In genomic region chr17:44788982-44789747, GRCm38 (mm10) we compare ENCODE assay signal across 11 mouse cellular contexts. TPM values are rescaled to one million over a fixed set of nuclear protein-coding genes. Genes with fewer than 3 reads are reported as not detected.
DNase-seq lines count a peak whose midpoint lies in the region; ATAC-seq lines count a peak whose summit lies in the region.
"Had no signal": no experiment of that assay in that cellular context is flagged by ENCODE, and none has a peak within 500 bp of the region (broad histone marks: within the 10 kb centered on the region; RNA-seq: fewer than 3 reads in every experiment).

No protein-coding gene starts in this region.

- H3K27me3 ChIP-seq in embryonic facial prominence, embryonic 15.5 days = no peaks in the 10 kb centered on the region
- H3K27me3 ChIP-seq: intestine, embryonic 15.5 days; midbrain, embryonic 15.5 days had no signal

- H3K4me1 ChIP-seq in embryonic facial prominence, embryonic 15.5 days = no peaks in the 10 kb centered on the region
- H3K4me1 ChIP-seq: intestine, embryonic 15.5 days; midbrain, embryonic 15.5 days had no signal

- no peak overlapping the region for H3K4me3 ChIP-seq in embryonic facial prominence, embryonic 15.5 days (replicated peaks)
- H3K4me3 ChIP-seq: intestine, embryonic 15.5 days; midbrain, embryonic 15.5 days had no signal

- no peak overlapping the region for H3K9ac ChIP-seq in embryonic facial prominence, embryonic 15.5 days
- H3K9ac ChIP-seq: intestine, embryonic 15.5 days; midbrain, embryonic 15.5 days had no signal

- H3K9me3 ChIP-seq in embryonic facial prominence, embryonic 15.5 days (replicated peaks) = no peaks in the 10 kb centered on the region
- H3K9me3 ChIP-seq: intestine, embryonic 15.5 days; midbrain, embryonic 15.5 days had no signal

- H3K4me2 ChIP-seq in embryonic facial prominence, embryonic 15.5 days (replicated peaks) = no peak overlapping the region
- H3K4me2 ChIP-seq: intestine, embryonic 15.5 days; midbrain, embryonic 15.5 days had no signal

- H3K27ac ChIP-seq in embryonic facial prominence, embryonic 15.5 days (replicated peaks) = 0 out of 2 replicates have a peak overlapping the region, but pooled peaks have one; percentile 3
- H3K27ac ChIP-seq: intestine, embryonic 15.5 days; midbrain, embryonic 15.5 days had no signal

- DNase-seq in kidney, adult 11 months = peak; percentile 51
- no peak for DNase-seq in kidney, postnatal 4 days
- DNase-seq in retina, postnatal 1 day = peak; percentile 14
- DNase-seq in retina, embryonic 14.5 days (ENCODE audit: low spot score) = no peak
- no peak for DNase-seq in left cerebral cortex, adult 11 months (ENCODE audit: low spot score)
- no peak for DNase-seq in frontal cortex, postnatal 14 days (ENCODE audit: low spot score in 2 of 2)

- H3K36me3 ChIP-seq in embryonic facial prominence, embryonic 15.5 days = no peaks in the 10 kb centered on the region
- H3K36me3 ChIP-seq: intestine, embryonic 15.5 days; midbrain, embryonic 15.5 days had no signal

- 71% methylated on average over 5 of the region's 5 CpGs for WGBS in embryonic facial prominence, embryonic 15.5 days

- no peak for ATAC-seq in embryonic facial prominence, embryonic 15.5 days (ENCODE audit: insufficient number of reproducible peaks, low FRiP score, low TSS enrichment, low read depth)
- ATAC-seq in megakaryocyte, adult 5-6 weeks (ENCODE audit: poor library complexity, severe bottlenecking) = peak; percentile 56
- ATAC-seq: forebrain, embryonic 14.5 days; intestine, embryonic 15.5 days; midbrain, embryonic 15.5 days had no signal

RNA-seq across cellular contexts. Expression of gene Supt3, which starts 12.2 kb away (rescaled TPM):
- 16.7 and 18.1 TPM in 2 replicates for polyA plus RNA-seq in embryonic facial prominence, embryonic 15.5 days (2015; fragmentation: Nextera tagmentation; extraction: Ambion mirVana)
- 18.0 and 18.9 TPM in 2 replicates for total RNA-seq in megakaryocyte, adult 5-6 weeks (2015)
- total RNA-seq in megakaryocyte, adult 5-6 weeks (2017) = 7.8 and 9.8 TPM in 2 replicates

RNA-seq across cellular contexts. Expression of gene Runx2, which starts 25.4 kb away (rescaled TPM):
- 28.5 and 30.1 TPM in 2 replicates for polyA plus RNA-seq in embryonic facial prominence, embryonic 15.5 days (2015; fragmentation: Nextera tagmentation; extraction: Ambion mirVana)
- total RNA-seq in megakaryocyte, adult 5-6 weeks (2015) = 48.1 and 52.6 TPM in 2 replicates
- total RNA-seq in megakaryocyte, adult 5-6 weeks (2017) = 15.6 and 20.8 TPM in 2 replicates

Comparison
In these comparisons a context has a peak if more than half of its experiments do, and no peak if none do; other contexts are left out.
1. DNase-seq: peak in kidney, adult 11 months (single experiment) and retina, postnatal 1 day (single experiment); none in kidney, postnatal 4 days (0 of 2), retina, embryonic 14.5 days (single experiment), left cerebral cortex, adult 11 months (single experiment) and frontal cortex, postnatal 14 days (0 of 2).